ENCODE assay signal across 8 mouse cellular contexts in the genomic region with DNA sequence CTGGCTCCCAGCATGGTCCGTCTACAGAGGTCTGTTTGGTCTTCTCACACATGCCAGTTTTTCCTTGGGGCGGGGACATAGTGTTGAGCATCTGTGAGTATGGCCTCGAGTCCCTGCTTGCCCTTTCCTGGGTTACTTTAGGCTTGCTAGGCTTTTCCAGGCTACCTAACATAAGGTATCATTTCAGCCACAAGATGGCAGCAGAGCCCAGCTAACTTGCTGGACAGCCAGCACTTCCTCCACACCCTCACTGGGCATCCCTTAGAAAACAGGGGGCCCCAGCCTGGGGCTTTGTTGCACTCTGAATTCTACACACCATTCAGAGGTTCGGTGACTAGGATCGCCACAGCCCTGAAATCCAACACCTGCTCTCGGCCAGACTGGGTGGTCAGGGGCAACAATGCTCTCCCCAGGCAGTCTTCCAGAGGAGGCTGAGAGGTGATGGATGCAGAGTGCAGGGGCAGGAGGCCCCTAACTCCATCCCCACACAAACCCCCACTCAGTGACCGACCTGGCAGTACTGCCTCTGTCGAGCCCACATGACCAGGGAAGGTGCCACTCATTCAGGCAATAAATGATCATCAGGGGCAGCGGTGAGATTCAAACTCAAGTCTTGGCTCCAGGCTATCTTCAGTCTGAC. TPM values are rescaled to one million over a fixed set of nuclear protein-coding genes. Genes with fewer than 3 reads are reported as not detected.
A peak's percentile ranks its signal among the peaks of the same experiment; 100 is the strongest.
DNase-seq lines count a peak whose midpoint lies in the region; ATAC-seq and TF ChIP-seq lines count a peak whose summit lies in the region.

No protein-coding gene starts in this region.

- no peak for TF ChIP-seq EP300 in ES-Bruce4 (IDR thresholded peaks at IDR 0.05; ENCODE audit: insufficient read depth, low read depth, low read length)

- no peak overlapping the region for H3K27ac ChIP-seq in ES-Bruce4 (ENCODE audit: insufficient read depth, low read length)
- no peak overlapping the region for H3K27ac ChIP-seq in forebrain, embryonic 12.5 days
- peak overlapping the region; percentile 57 for H3K27ac ChIP-seq in hindbrain, embryonic 10.5 days
- no peak overlapping the region for H3K27ac ChIP-seq in layer of hippocampus, adult 2 months
- H3K27ac ChIP-seq in lung, embryonic 15.5 days = no peak overlapping the region

- peak; percentile 75 for ATAC-seq in forebrain, embryonic 12.5 days (ENCODE audit: low FRiP score)
- ATAC-seq in lung, embryonic 15.5 days (ENCODE audit: borderline replicate concordance, extremely low read depth, low FRiP score, low TSS enrichment) = peak; percentile 25; the same call in 1 of the 2 replicates

- no peaks in the 10 kb centered on the region for H3K27me3 ChIP-seq in ES-Bruce4 (ENCODE audit: control insufficient read depth, insufficient read depth, low read length, poor library complexity, severe bottlenecking)
- H3K27me3 ChIP-seq in forebrain, embryonic 12.5 days = no peaks in the 10 kb centered on the region; the same call in 1 of the 2 replicates
- H3K27me3 ChIP-seq in hindbrain, embryonic 10.5 days (ENCODE audit: insufficient read depth, poor library complexity, severe bottlenecking) = no peaks in the 10 kb centered on the region
- no peaks in the 10 kb centered on the region for H3K27me3 ChIP-seq in lung, embryonic 15.5 days

- no peak overlapping the region for H3K4me3 ChIP-seq in ES-Bruce4 (ENCODE audit: low read depth, low read length)
- H3K4me3 ChIP-seq in forebrain, embryonic 12.5 days (replicated peaks) = no peak overlapping the region
- no peak overlapping the region for H3K4me3 ChIP-seq in hindbrain, embryonic 10.5 days
- H3K4me3 ChIP-seq in layer of hippocampus, adult 2 months = no peak overlapping the region
- H3K4me3 ChIP-seq in lung, embryonic 15.5 days = no peak overlapping the region

- no peaks in the 10 kb centered on the region for H3K36me3 ChIP-seq in ES-Bruce4 (ENCODE audit: control insufficient read depth, insufficient read depth, low read length, poor library complexity, severe bottlenecking)
- peaks cover 8% of the 10 kb centered on the region; the same call in 1 of the 2 replicates for H3K36me3 ChIP-seq in forebrain, embryonic 12.5 days (replicated peaks)
- H3K36me3 ChIP-seq in hindbrain, embryonic 10.5 days = peaks cover 30% of the 10 kb centered on the region
- no peaks in the 10 kb centered on the region for H3K36me3 ChIP-seq in lung, embryonic 15.5 days

- H3K4me2 ChIP-seq in forebrain, embryonic 12.5 days = no peak overlapping the region
- H3K4me2 ChIP-seq in lung, embryonic 15.5 days = no peak overlapping the region

- TF ChIP-seq POLR2A in ES-Bruce4 (IDR thresholded peaks at IDR 0.05; ENCODE audit: insufficient read depth, low read length) = no peak

- peaks cover 4% of the 10 kb centered on the region for H3K4me1 ChIP-seq in ES-Bruce4 (ENCODE audit: control insufficient read depth, insufficient read depth, low read length)
- peaks cover 5% of the 10 kb centered on the region for H3K4me1 ChIP-seq in forebrain, embryonic 12.5 days
- H3K4me1 ChIP-seq in hindbrain, embryonic 10.5 days (replicated peaks) = peaks cover 25% of the 10 kb centered on the region
- H3K4me1 ChIP-seq in lung, embryonic 15.5 days = 0 out of 2 replicates have a peak, but pooled peaks cover 2% of the 10 kb centered on the region

- WGBS in forebrain, embryonic 12.5 days = 19% methylated on average over 9 of the region's 9 CpGs
- 22% methylated on average over 9 of the region's 9 CpGs for WGBS in hindbrain, embryonic 10.5 days
- 20% methylated on average over 9 of the region's 9 CpGs for WGBS in lung, embryonic 15.5 days

- peak; percentile 53 for DNase-seq in c-Kit-positive CD71-positive TER-119-negative erythroid progenitor cells, embryonic 14.5 days (ENCODE audit: low read depth)
- peak; percentile 83 for DNase-seq in hindbrain, embryonic 10.5 days (ENCODE audit: low spot score)
- DNase-seq in layer of hippocampus, adult 2 months (ENCODE audit: low spot score in 2 of 2) = peak; percentile 72 to 86
- peak; percentile 63 for DNase-seq in ovary, postnatal 36 days (ENCODE audit: low spot score)
- DNase-seq in thymus, postnatal 36 days = peak; percentile 71 to 76

- TF ChIP-seq CTCF in ES-Bruce4 (IDR thresholded peaks at IDR 0.05; ENCODE audit: low read depth, low read length) = peak; percentile 77
- TF ChIP-seq CTCF in layer of hippocampus, adult 2 months (conservative IDR thresholded peaks at IDR 0.05) = peak; percentile 91

- H3K9ac ChIP-seq in ES-Bruce4 (ENCODE audit: low read depth, poor library complexity, severe bottlenecking) = no peak overlapping the region
- H3K9ac ChIP-seq in forebrain, embryonic 12.5 days = no peak overlapping the region
- no peak overlapping the region for H3K9ac ChIP-seq in lung, embryonic 15.5 days

- H3K9me3 ChIP-seq in ES-Bruce4 (replicated peaks; ENCODE audit: control insufficient read depth, insufficient read depth, low read length, poor library complexity, severe bottlenecking) = no peaks in the 10 kb centered on the region
- H3K9me3 ChIP-seq in forebrain, embryonic 12.5 days = no peaks in the 10 kb centered on the region
- H3K9me3 ChIP-seq in hindbrain, embryonic 10.5 days = no peaks in the 10 kb centered on the region
- H3K9me3 ChIP-seq in lung, embryonic 15.5 days = no peaks in the 10 kb centered on the region

RNA-seq across cellular contexts. Expression of gene Akna, which starts 14.3 kb away (rescaled TPM):
- polyA plus RNA-seq in ES-Bruce4 (2011; ENCODE audit: insufficient read depth, insufficient read length, low read depth, missing spikeins) = 4.0 and 4.7 TPM in 2 replicates
- polyA plus RNA-seq in forebrain, embryonic 12.5 days (2016; fragmentation: Nextera tagmentation; extraction: Ambion mirVana) = 24.6 and 29.3 TPM in 2 replicates
- 10.8 and 13.0 TPM in 2 replicates for polyA plus RNA-seq in hindbrain, embryonic 10.5 days (2016; fragmentation: Nextera tagmentation; extraction: Ambion mirVana)
- 1 to 10 TPM; 3.5 to 3.8 TPM for total RNA-seq in layer of hippocampus, adult 2 months (2021)
- polyA plus RNA-seq in lung, embryonic 15.5 days (2015; fragmentation: Nextera tagmentation; extraction: Ambion mirVana) = 9.0 and 10.4 TPM in 2 replicates

RNA-seq across cellular contexts. Expression of gene Orm2, which starts 55.2 kb away (rescaled TPM):
- not detected in 2 replicates for polyA plus RNA-seq in ES-Bruce4 (2011; ENCODE audit: insufficient read depth, insufficient read length, low read depth, missing spikeins)
- not detected in 2 replicates for polyA plus RNA-seq in forebrain, embryonic 12.5 days (2016; fragmentation: Nextera tagmentation; extraction: Ambion mirVana)
- polyA plus RNA-seq in hindbrain, embryonic 10.5 days (2016; fragmentation: Nextera tagmentation; extraction: Ambion mirVana) = not detected in 2 replicates
- total RNA-seq in layer of hippocampus, adult 2 months (2021) = not detected
- polyA plus RNA-seq in lung, embryonic 15.5 days (2015; fragmentation: Nextera tagmentation; extraction: Ambion mirVana) = not detected in 2 replicates
